Comparison of ENCODE assay signal across 16 mouse cellular contexts in genomic region chr11:54312603-54313002, GRCm38 (mm10). TPM values are rescaled to one million over a fixed set of nuclear protein-coding genes. Genes with fewer than 3 reads are reported as not detected.
DNase-seq lines count a peak whose midpoint lies in the region; ATAC-seq and TF ChIP-seq lines count a peak whose summit lies in the region.
"Had no signal": no experiment of that assay in that cellular context is flagged by ENCODE, and none has a peak within 500 bp of the region (broad histone marks: within the 10 kb centered on the region; RNA-seq: fewer than 3 reads in every experiment).

No protein-coding gene starts in this region.

- WGBS in hindbrain, embryonic 15.5 days: 25% methylated on average over 1 of the region's 1 CpGs
- 11% methylated on average over 1 of the region's 1 CpGs for WGBS in small intestine, adult 2 months
- WGBS in stomach, postnatal 0 days: 35% methylated on average over 1 of the region's 1 CpGs

- H3K4me2 ChIP-seq in hindbrain, embryonic 15.5 days: no peak overlapping the region
- H3K4me2 ChIP-seq in stomach, postnatal 0 days (replicated peaks; ENCODE audit: low read depth): no peak overlapping the region
- H3K4me2 ChIP-seq: embryonic facial prominence, embryonic 12.5 days; lung, embryonic 14.5 days had no signal

- peak overlapping the region; percentile 24 for H3K27ac ChIP-seq in testis, adult 2 months (ENCODE audit: control insufficient read depth, insufficient read depth, low read depth, low read length)
- peak overlapping the region; percentile 56 for H3K27ac ChIP-seq in hindbrain, embryonic 15.5 days (replicated peaks)
- peak overlapping the region; percentile 51 for H3K27ac ChIP-seq in small intestine, adult 2 months (ENCODE audit: insufficient read depth, low read depth, low read length)
- H3K27ac ChIP-seq in stomach, postnatal 0 days (replicated peaks): no peak overlapping the region
- H3K27ac ChIP-seq: embryonic facial prominence, embryonic 12.5 days had no signal

- no peak for TF ChIP-seq POLR2A in testis, adult 2 months (IDR thresholded peaks at IDR 0.05; ENCODE audit: control insufficient read depth, low read depth, low read length)
- TF ChIP-seq POLR2A in small intestine, adult 2 months (IDR thresholded peaks at IDR 0.05; ENCODE audit: low read depth, low read length): no peak

- no peak overlapping the region for H3K4me3 ChIP-seq in testis, adult 2 months (ENCODE audit: control insufficient read depth, low read depth, low read length)
- H3K4me3 ChIP-seq in hindbrain, embryonic 15.5 days: no peak overlapping the region
- H3K4me3 ChIP-seq in small intestine, adult 2 months (ENCODE audit: low read depth, low read length): no peak overlapping the region
- H3K4me3 ChIP-seq in stomach, postnatal 0 days (ENCODE audit: low read depth, low read length): no peak overlapping the region
- H3K4me3 ChIP-seq: embryonic facial prominence, embryonic 12.5 days had no signal

- no peak for TF ChIP-seq CTCF in testis, adult 2 months (IDR thresholded peaks at IDR 0.05; ENCODE audit: control insufficient read depth, insufficient read depth, insufficient replicate concordance, low read depth, low read length)
- no peak for TF ChIP-seq CTCF in small intestine, adult 2 months (IDR thresholded peaks at IDR 0.05; ENCODE audit: extremely low read depth, insufficient read length, insufficient replicate concordance, low read depth, low read length)
- TF ChIP-seq CTCF in stomach, postnatal 0 days (IDR thresholded peaks at IDR 0.05; ENCODE audit: low read depth): no peak

- peak; percentile 21 for DNase-seq in gastrocnemius, postnatal 25 days
- no peak for DNase-seq in gastrocnemius, postnatal 36 days
- DNase-seq in testis, postnatal 14 days (ENCODE audit: low spot score): no peak
- DNase-seq in stomach, postnatal 0 days (ENCODE audit: low spot score): no peak
- DNase-seq: cerebellum, adult 11 months; lung, embryonic 14.5 days had no signal

- no peak for TF ChIP-seq EP300 in stomach, postnatal 0 days (optimal IDR thresholded peaks at IDR 0.05)

- ATAC-seq in hindbrain, embryonic 15.5 days (ENCODE audit: low FRiP score, low read depth): no peak
- ATAC-seq in stomach, postnatal 0 days (ENCODE audit: low FRiP score, low TSS enrichment): no peak; the same call in 1 of the 2 replicates
- no peak for ATAC-seq in erythroid progenitor cell, adult 5-6 weeks (replicated peaks; ENCODE audit: low FRiP score, poor library complexity, severe bottlenecking)

- no peaks in the 10 kb centered on the region for H3K27me3 ChIP-seq in testis, adult 2 months (ENCODE audit: control insufficient read depth, insufficient read depth, low read length)
- H3K27me3 ChIP-seq in hindbrain, embryonic 15.5 days: no peaks in the 10 kb centered on the region
- no peaks in the 10 kb centered on the region for H3K27me3 ChIP-seq in small intestine, adult 2 months (ENCODE audit: control insufficient read depth, insufficient read depth, low read length)
- no peaks in the 10 kb centered on the region for H3K27me3 ChIP-seq in stomach, postnatal 0 days (ENCODE audit: control insufficient read depth, insufficient read depth, low read length)
- H3K27me3 ChIP-seq: CH12.LX; embryonic facial prominence, embryonic 12.5 days had no signal

- no peaks in the 10 kb centered on the region for H3K9me3 ChIP-seq in hindbrain, embryonic 15.5 days
- H3K9me3 ChIP-seq in stomach, postnatal 0 days (ENCODE audit: control insufficient read depth, low read length): no peaks in the 10 kb centered on the region
- H3K9me3 ChIP-seq: embryonic facial prominence, embryonic 12.5 days had no signal

- H3K36me3 ChIP-seq in testis, adult 2 months (ENCODE audit: control insufficient read depth, insufficient read depth, low read length): no peaks in the 10 kb centered on the region
- no peaks in the 10 kb centered on the region for H3K36me3 ChIP-seq in hindbrain, embryonic 15.5 days
- H3K36me3 ChIP-seq in small intestine, adult 2 months (ENCODE audit: control insufficient read depth, insufficient read depth, low read length): no peaks in the 10 kb centered on the region
- H3K36me3 ChIP-seq in stomach, postnatal 0 days (ENCODE audit: control insufficient read depth, insufficient read depth, low read length): no peaks in the 10 kb centered on the region
- H3K36me3 ChIP-seq: embryonic facial prominence, embryonic 12.5 days had no signal

- no peak overlapping the region for H3K9ac ChIP-seq in hindbrain, embryonic 15.5 days
- H3K9ac ChIP-seq in stomach, postnatal 0 days (ENCODE audit: low read length): no peak overlapping the region
- H3K9ac ChIP-seq: embryonic facial prominence, embryonic 12.5 days; lung, embryonic 14.5 days had no signal

- peaks cover 7% of the 10 kb centered on the region for H3K4me1 ChIP-seq in testis, adult 2 months (ENCODE audit: control insufficient read depth, insufficient read depth, low read length)
- H3K4me1 ChIP-seq in hindbrain, embryonic 15.5 days (replicated peaks): peaks cover 45% of the 10 kb centered on the region
- peaks cover 19% of the 10 kb centered on the region; the same call in 1 of the 2 replicates for H3K4me1 ChIP-seq in small intestine, adult 2 months (ENCODE audit: control insufficient read depth, insufficient read depth, insufficient read length, low read length)
- no peaks in the 10 kb centered on the region for H3K4me1 ChIP-seq in stomach, postnatal 0 days (replicated peaks; ENCODE audit: control insufficient read depth, insufficient read depth)

- intact Hi-C loops in gastrocnemius, postnatal 36 days (cut with DNase I): no loop called here

RNA-seq across cellular contexts. Expression of gene Acsl6, which starts 9.0 kb away (rescaled TPM):
- total RNA-seq in gastrocnemius, postnatal 25 days (2021): 10 to 100 TPM; 20.1 to 23.5 TPM
- 10 to 100 TPM; 20.7 to 21.7 TPM for total RNA-seq in gastrocnemius, postnatal 36 days (2021)
- polyA plus RNA-seq in testis, adult 2 months (2012; rRNA removed): 66.4 and 84.2 TPM in 2 replicates
- polyA plus RNA-seq in hindbrain, embryonic 15.5 days (2015; fragmentation: Nextera tagmentation; extraction: Ambion mirVana): 44.0 and 45.4 TPM in 2 replicates
- polyA plus RNA-seq in small intestine, adult 2 months (2012; rRNA removed): 0.42 and 0.81 TPM in 2 replicates
- polyA plus RNA-seq in stomach, postnatal 0 days (2015; fragmentation: Nextera tagmentation; extraction: Ambion mirVana): 1.1 and 1.3 TPM in 2 replicates
- total RNA-seq in erythroid progenitor cell, adult 5-6 weeks (2015; ENCODE audit: low replicate concordance): 0.42 and 2.2 TPM in 2 replicates
- total RNA-seq in erythroid progenitor cell, adult 5-6 weeks (2017; ENCODE audit: low replicate concordance): 0.77 TPM in 1 of 2 replicates, not detected in the other

RNA-seq across cellular contexts. Expression of gene Il3, which starts 45.5 kb away (rescaled TPM):
- not detected for total RNA-seq in gastrocnemius, postnatal 25 days (2021)
- not detected for total RNA-seq in gastrocnemius, postnatal 36 days (2021)
- polyA plus RNA-seq in testis, adult 2 months (2012; rRNA removed): not detected in 2 replicates
- not detected in 2 replicates for polyA plus RNA-seq in hindbrain, embryonic 15.5 days (2015; fragmentation: Nextera tagmentation; extraction: Ambion mirVana)
- not detected in 2 replicates for polyA plus RNA-seq in small intestine, adult 2 months (2012; rRNA removed)
- polyA plus RNA-seq in stomach, postnatal 0 days (2015; fragmentation: Nextera tagmentation; extraction: Ambion mirVana): not detected in 2 replicates
- total RNA-seq in erythroid progenitor cell, adult 5-6 weeks (2015; ENCODE audit: low replicate concordance): not detected in 2 replicates
- total RNA-seq in erythroid progenitor cell, adult 5-6 weeks (2017; ENCODE audit: low replicate concordance): not detected in 2 replicates
- total RNA-seq: adrenal gland, postnatal 10 days; left cerebral cortex, postnatal 4 days had no signal
- polyA plus RNA-seq: embryonic facial prominence, embryonic 12.5 days; heart, embryonic 16.5 days; lung, embryonic 14.5 days; stomach, embryonic 16.5 days had no signal

RNA-seq across cellular contexts. Expression of gene Meikin, which starts 57.8 kb away (rescaled TPM):
- not detected for total RNA-seq in gastrocnemius, postnatal 25 days (2021)
- total RNA-seq in gastrocnemius, postnatal 36 days (2021): not detected
- polyA plus RNA-seq in testis, adult 2 months (2012; rRNA removed): 3.6 and 5.7 TPM in 2 replicates
- polyA plus RNA-seq in hindbrain, embryonic 15.5 days (2015; fragmentation: Nextera tagmentation; extraction: Ambion mirVana): not detected in 2 replicates
- not detected in 2 replicates for polyA plus RNA-seq in small intestine, adult 2 months (2012; rRNA removed)
- 0.06 TPM in 1 of 2 replicates, not detected in the other for polyA plus RNA-seq in stomach, postnatal 0 days (2015; fragmentation: Nextera tagmentation; extraction: Ambion mirVana)
- total RNA-seq in erythroid progenitor cell, adult 5-6 weeks (2015; ENCODE audit: low replicate concordance): not detected in 2 replicates
- not detected in 2 replicates for total RNA-seq in erythroid progenitor cell, adult 5-6 weeks (2017; ENCODE audit: low replicate concordance)
- total RNA-seq: adrenal gland, postnatal 10 days; CH12.LX; left cerebral cortex, postnatal 4 days had no signal
- polyA plus RNA-seq: embryonic facial prominence, embryonic 12.5 days; heart, embryonic 16.5 days; lung, embryonic 14.5 days; stomach, embryonic 16.5 days had no signal

Comparison
In these comparisons a context has a peak if more than half of its experiments do, and no peak if none do; other contexts are left out.
1. RNA of gene Acsl6, which starts 9.0 kb away (polyA plus RNA-seq): 66.4 to 84.2 TPM in testis, adult 2 months and 44.0 to 45.4 TPM in hindbrain, embryonic 15.5 days; 1.1 to 1.3 TPM in stomach, postnatal 0 days and 0.42 to 0.81 TPM in small intestine, adult 2 months; every median in the first group is over 10 times any median in the second.